In the genomic region with DNA sequence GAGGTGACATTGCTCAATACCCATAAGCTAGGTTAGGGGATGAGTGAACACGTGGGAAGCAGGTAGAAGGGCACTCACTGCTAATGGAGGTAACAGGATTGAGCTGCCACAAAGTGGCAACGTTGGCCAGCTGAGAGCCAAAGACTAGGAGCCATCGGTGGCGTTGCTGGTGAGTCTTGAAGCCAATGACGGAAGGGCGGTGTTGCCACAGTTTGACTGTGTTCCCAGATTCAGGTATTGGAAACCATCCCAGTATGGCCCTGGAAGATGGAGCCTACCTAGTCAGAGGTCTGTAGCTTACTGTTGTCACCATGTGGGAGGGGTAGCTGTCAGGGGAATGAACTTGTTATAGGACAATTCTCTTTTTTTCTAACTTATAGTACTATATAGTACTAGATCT, we compare ENCODE assay signal across 26 mouse cellular contexts.
"Had no signal": no experiment of that assay in that cellular context is flagged by ENCODE, and none has a peak within 500 bp of the region (broad histone marks: within the 10 kb centered on the region; RNA-seq: fewer than 3 reads in every experiment).

No protein-coding gene starts in this region.

- DNase-seq: gastrocnemius, adult 2 months; gastrocnemius, postnatal 10 days; gastrocnemius, postnatal 25 days; heart, adult 18-20 months; heart, postnatal 10 days; heart, postnatal 4 days; kidney, adult 18-20 months; kidney, adult 8-10 months; kidney, postnatal 10 days; kidney, postnatal 25 days; kidney, postnatal 4 days; left cerebral cortex, postnatal 4 days; liver, embryonic 13.5 days had no signal

- ATAC-seq: hindbrain, embryonic 16.5 days; inflammation-experienced regulatory T-cells, adult 6 months; intestine, embryonic 15.5 days; intestine, postnatal 0 days had no signal

- H3K36me3 ChIP-seq: heart, embryonic 10.5 days; heart, embryonic 12.5 days; hindbrain, embryonic 10.5 days; hindbrain, embryonic 12.5 days; intestine, embryonic 15.5 days; limb, embryonic 13.5 days; limb, embryonic 15.5 days; liver, embryonic 13.5 days had no signal

- H3K9me3 ChIP-seq: heart, embryonic 10.5 days; heart, embryonic 12.5 days; hindbrain, embryonic 10.5 days; hindbrain, embryonic 12.5 days; intestine, embryonic 15.5 days; limb, embryonic 13.5 days; limb, embryonic 15.5 days; liver, embryonic 13.5 days had no signal

- H3K27me3 ChIP-seq: heart, embryonic 12.5 days; hindbrain, embryonic 12.5 days; intestine, embryonic 15.5 days; limb, embryonic 13.5 days; limb, embryonic 15.5 days; liver, embryonic 13.5 days had no signal

- H3K9ac ChIP-seq: heart, embryonic 12.5 days; hindbrain, embryonic 12.5 days; hindbrain, embryonic 14.5 days; intestine, embryonic 15.5 days; limb, embryonic 13.5 days; limb, embryonic 15.5 days; liver, embryonic 13.5 days had no signal

- H3K4me2 ChIP-seq: heart, embryonic 12.5 days; hindbrain, embryonic 12.5 days; hindbrain, embryonic 14.5 days; intestine, embryonic 15.5 days; limb, embryonic 13.5 days; limb, embryonic 15.5 days; liver, embryonic 13.5 days had no signal

- H3K27ac ChIP-seq: heart, embryonic 10.5 days; hindbrain, embryonic 10.5 days; hindbrain, embryonic 12.5 days; hindbrain, embryonic 14.5 days; intestine, embryonic 15.5 days; layer of hippocampus, adult 2 months; left cerebral cortex, adult 2 months; limb, embryonic 13.5 days; limb, embryonic 15.5 days; liver, embryonic 13.5 days had no signal

- H3K4me3 ChIP-seq: gastrocnemius, adult 2 months; heart, embryonic 10.5 days; heart, embryonic 12.5 days; hindbrain, embryonic 10.5 days; hindbrain, embryonic 12.5 days; intestine, embryonic 15.5 days; layer of hippocampus, adult 2 months; left cerebral cortex, adult 2 months; limb, embryonic 13.5 days; limb, embryonic 15.5 days; liver, embryonic 13.5 days had no signal
